Mouse (Mus musculus): Measurements from ENCODE around the gene Rasgef1b. TPM values are rescaled to one million over a fixed set of nuclear protein-coding genes. Genes with fewer than 3 reads are reported as not detected.

Gene Rasgef1b
- polyA plus RNA-seq, 1 experiment from 2014 or later: 33.9 TPM

- no peak for ATAC-seq
- TF ChIP-seq CTCF (IDR thresholded peaks at IDR 0.05) (no peak), EP300 (IDR thresholded peaks at IDR 0.05) (no peak)
- 91% methylated on average over 6 of the region's 6 CpGs for WGBS
These were observed 442.8 kb downstream of the Rasgef1b start for GRCm38 (mm10) chr5:99286024-99286423.

DNA sequence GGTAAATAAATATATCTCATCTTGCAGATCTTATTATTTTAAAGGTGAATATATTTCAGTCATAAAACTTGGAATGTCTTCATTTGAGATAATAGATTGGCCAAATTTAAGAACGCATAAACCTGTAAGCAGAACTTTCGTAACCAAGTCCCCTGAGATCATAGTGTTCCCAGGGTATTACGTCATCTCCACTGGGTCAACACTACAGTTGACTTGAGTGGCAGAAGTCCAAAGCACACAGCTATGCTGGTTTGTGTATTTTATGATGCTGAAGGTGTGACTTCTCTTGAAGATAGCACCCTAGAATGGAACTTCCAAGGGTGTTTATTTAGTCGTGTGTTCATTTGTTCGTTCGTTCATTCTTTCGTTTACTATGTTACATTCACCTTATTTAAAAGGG, 444.5 kb downstream of the Rasgef1b start:
- TF ChIP-seq EP300 (IDR thresholded peaks at IDR 0.05): peak; percentile 100
- TF ChIP-seq CTCF (IDR thresholded peaks at IDR 0.05): no peak
- ATAC-seq: peak; percentile 91

More at GRCm38 (mm10) chr5:99286024-99286423, 442.8 kb downstream of the Rasgef1b start:
- H3K27me3 ChIP-seq (replicated peaks; ENCODE audit: insufficient read depth, low read length): no peaks in the 10 kb centered on the region
- H3K4me3 ChIP-seq (ENCODE audit: low read depth, low read length): no peak overlapping the region
- H3K9me3 ChIP-seq (ENCODE audit: low read length): no peaks in the 10 kb centered on the region
- H3K27ac ChIP-seq (ENCODE audit: low read length): no peak overlapping the region
- peaks cover 13% of the 10 kb centered on the region; the same call in 1 of the 2 replicates for H3K4me1 ChIP-seq (ENCODE audit: insufficient read depth, low read depth, low read length)
- no peak overlapping the region for H3K4me2 ChIP-seq (replicated peaks; ENCODE audit: low read depth, low read length)
- H3K36me3 ChIP-seq (ENCODE audit: insufficient read depth, low read length): no peaks in the 10 kb centered on the region
- H3K9ac ChIP-seq (replicated peaks; ENCODE audit: low read depth): no peak overlapping the region
- DNase-seq (ENCODE audit: low spot score): no peak

DNA sequence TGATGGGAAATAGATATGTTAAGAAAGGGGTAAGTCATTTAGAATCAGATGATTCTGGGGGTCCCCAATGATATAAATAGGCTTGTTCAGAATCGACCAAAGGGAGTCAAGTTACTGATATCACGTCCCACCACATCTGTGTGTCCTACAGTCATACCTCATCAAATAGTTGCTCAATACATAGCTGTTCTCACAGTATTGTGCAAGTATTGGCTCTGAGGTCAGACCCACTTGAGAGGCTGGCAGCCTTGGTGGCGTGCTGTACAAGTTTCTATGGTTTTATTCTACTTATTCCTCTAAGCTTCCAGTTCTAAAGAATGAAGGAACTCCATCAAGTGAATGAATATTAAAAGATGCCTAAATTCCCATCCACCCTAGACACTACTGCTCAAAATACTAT, 445.2 kb downstream of the Rasgef1b start:
- ATAC-seq: peak; percentile 83
- no peak overlapping the region for H3K4me3 ChIP-seq (ENCODE audit: low read depth, low read length)
- no peak overlapping the region for H3K4me2 ChIP-seq (replicated peaks; ENCODE audit: low read depth, low read length)
- TF ChIP-seq CTCF (IDR thresholded peaks at IDR 0.05): no peak
- peak; percentile 96 for TF ChIP-seq EP300 (IDR thresholded peaks at IDR 0.05)
- H3K9me3 ChIP-seq (ENCODE audit: low read length): no peaks in the 10 kb centered on the region
- H3K36me3 ChIP-seq (ENCODE audit: insufficient read depth, low read length): no peaks in the 10 kb centered on the region
- H3K27ac ChIP-seq (ENCODE audit: low read length): peak overlapping the region; percentile 68
- peak; percentile 90 for DNase-seq (ENCODE audit: low spot score)
- no peak overlapping the region for H3K9ac ChIP-seq (replicated peaks; ENCODE audit: low read depth)
- peaks cover 13% of the 10 kb centered on the region; the same call in 1 of the 2 replicates for H3K4me1 ChIP-seq (ENCODE audit: insufficient read depth, low read depth, low read length)
- WGBS: 24% methylated on average over 3 of the region's 3 CpGs
- no peaks in the 10 kb centered on the region for H3K27me3 ChIP-seq (replicated peaks; ENCODE audit: insufficient read depth, low read length)

More for the DNA sequence above, 444.5 kb downstream of the Rasgef1b start:
- Histone ChIP-seq H3K27ac (ENCODE audit: low read length) (peak overlapping the region; percentile 68), H3K9ac (replicated peaks; ENCODE audit: low read depth) (no peak overlapping the region), H3K9me3 (ENCODE audit: low read length) (no peaks in the 10 kb centered on the region), H3K4me3 (ENCODE audit: low read depth, low read length) (no peak overlapping the region), H3K4me1 (ENCODE audit: insufficient read depth, low read depth, low read length) (peaks cover 13% of the 10 kb centered on the region; the same call in 1 of the 2 replicates), H3K36me3 (ENCODE audit: insufficient read depth, low read length) (no peaks in the 10 kb centered on the region), H3K27me3 (replicated peaks; ENCODE audit: insufficient read depth, low read length) (no peaks in the 10 kb centered on the region), H3K4me2 (replicated peaks; ENCODE audit: low read depth, low read length) (no peak overlapping the region)
- WGBS: 43% methylated on average over 7 of the region's 7 CpGs
- peak; percentile 97 for DNase-seq (ENCODE audit: low spot score)

DNA sequence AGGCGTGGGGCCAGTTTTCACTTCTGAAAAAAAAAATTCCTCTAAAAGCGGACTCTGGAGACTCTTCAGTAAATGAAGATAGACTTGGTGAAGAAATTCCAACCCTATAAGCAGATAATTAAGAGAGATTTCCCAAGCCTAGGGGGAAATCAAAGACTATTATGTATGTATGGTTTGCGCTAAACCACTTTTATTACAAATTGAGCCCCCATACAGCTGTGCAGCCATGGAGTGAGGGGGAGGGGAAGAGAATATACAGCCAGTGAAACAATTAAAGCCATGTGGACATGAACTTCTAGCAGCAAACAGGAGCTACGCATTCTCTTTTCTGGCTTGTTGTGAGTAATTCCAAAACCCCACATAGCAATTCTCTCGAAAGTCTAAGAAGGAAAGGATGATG, 448.3 kb downstream of the Rasgef1b start:
- DNase-seq (ENCODE audit: low spot score) (peak; percentile 43), ATAC-seq (no peak)
- no peaks in the 10 kb centered on the region for H3K36me3 ChIP-seq (ENCODE audit: insufficient read depth, low read length)
- no peak overlapping the region for H3K4me2 ChIP-seq (replicated peaks; ENCODE audit: low read depth, low read length)
- H3K9me3 ChIP-seq (ENCODE audit: low read length): no peaks in the 10 kb centered on the region
- H3K4me3 ChIP-seq (ENCODE audit: low read depth, low read length): no peak overlapping the region
- TF ChIP-seq CTCF (IDR thresholded peaks at IDR 0.05) (no peak), EP300 (IDR thresholded peaks at IDR 0.05) (no peak)
- peaks cover 10% of the 10 kb centered on the region; the same call in 1 of the 2 replicates for H3K4me1 ChIP-seq (ENCODE audit: insufficient read depth, low read depth, low read length)
- H3K27me3 ChIP-seq (replicated peaks; ENCODE audit: insufficient read depth, low read length): no peaks in the 10 kb centered on the region
- 69% methylated on average over 5 of the region's 5 CpGs for WGBS
- no peak overlapping the region; the same call in 1 of the 2 replicates for H3K27ac ChIP-seq (ENCODE audit: low read length)
- H3K9ac ChIP-seq (replicated peaks; ENCODE audit: low read depth): no peak overlapping the region

DNA sequence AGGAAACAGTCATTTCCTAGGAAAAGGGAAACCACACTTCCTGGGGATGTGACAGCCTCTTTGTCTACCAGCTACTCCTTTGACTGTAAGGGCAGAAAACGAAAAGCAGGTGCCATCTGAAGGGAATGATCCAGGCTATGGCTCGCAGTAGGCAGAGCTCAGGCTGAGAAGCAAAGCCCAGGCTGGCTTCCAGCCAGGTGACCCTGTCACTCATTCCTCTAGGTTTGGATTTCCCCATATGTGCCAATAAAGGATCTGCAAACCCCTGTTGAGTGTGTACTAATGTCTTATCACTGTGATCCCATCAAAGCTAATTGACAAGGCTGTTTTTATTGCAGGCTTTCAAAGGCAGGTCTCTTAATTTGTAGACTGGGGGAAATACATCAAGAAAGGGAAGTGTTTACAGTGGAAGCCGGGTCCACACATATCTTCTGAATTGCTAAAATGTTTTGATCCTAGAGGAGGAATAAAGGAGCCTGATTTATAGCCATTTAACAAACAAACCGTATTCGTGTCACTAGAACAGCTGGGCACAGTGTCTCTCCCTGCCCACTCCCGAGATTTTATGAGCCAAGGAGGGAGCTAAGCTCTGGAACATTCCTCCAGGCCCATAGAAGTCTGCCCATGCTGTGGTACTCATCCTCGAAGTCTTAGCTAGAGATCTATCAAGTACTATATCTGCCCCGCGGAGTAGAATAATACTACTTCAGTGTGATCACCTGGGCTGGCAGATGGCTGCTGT, 449.7 kb downstream of the Rasgef1b start:
- Histone ChIP-seq H3K4me2 (replicated peaks; ENCODE audit: low read depth, low read length) (no peak overlapping the region), H3K4me3 (ENCODE audit: low read depth, low read length) (no peak overlapping the region), H3K9me3 (ENCODE audit: low read length) (no peaks in the 10 kb centered on the region), H3K4me1 (ENCODE audit: insufficient read depth, low read depth, low read length) (peaks cover 4% of the 10 kb centered on the region; the same call in 1 of the 2 replicates), H3K36me3 (ENCODE audit: insufficient read depth, low read length) (no peaks in the 10 kb centered on the region), H3K9ac (replicated peaks; ENCODE audit: low read depth) (no peak overlapping the region), H3K27ac (ENCODE audit: low read length) (no peak overlapping the region), H3K27me3 (replicated peaks; ENCODE audit: insufficient read depth, low read length) (no peaks in the 10 kb centered on the region)
- ATAC-seq: no peak
- 53% methylated on average over 9 of the region's 9 CpGs for WGBS
- DNase-seq (ENCODE audit: low spot score): no peak
- no peak for TF ChIP-seq CTCF (IDR thresholded peaks at IDR 0.05)

DNA sequence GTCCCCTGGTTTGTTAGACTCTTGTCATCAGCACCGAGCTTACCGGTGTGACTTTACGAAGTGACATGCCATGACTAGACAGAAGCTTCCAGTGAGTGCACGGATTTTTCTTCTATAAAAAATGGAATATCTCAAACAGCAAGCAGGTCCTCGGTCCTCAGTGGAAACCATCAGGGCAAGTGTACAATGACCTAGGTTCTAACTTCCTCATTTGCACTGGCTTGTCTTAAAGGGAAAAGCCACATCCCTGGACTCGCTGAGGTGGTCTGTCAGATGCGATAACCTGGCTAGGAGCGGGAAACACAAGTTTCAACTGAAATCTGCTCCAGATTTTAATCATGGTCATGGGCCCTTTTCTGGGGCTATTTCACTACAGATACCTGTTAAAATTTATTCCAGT, 450.5 kb downstream of the Rasgef1b start:
- no peaks in the 10 kb centered on the region for H3K27me3 ChIP-seq (replicated peaks; ENCODE audit: insufficient read depth, low read length)
- no peak overlapping the region for H3K4me2 ChIP-seq (replicated peaks; ENCODE audit: low read depth, low read length)
- 88% methylated on average over 8 of the region's 8 CpGs for WGBS
- TF ChIP-seq EP300 (IDR thresholded peaks at IDR 0.05) (no peak), CTCF (IDR thresholded peaks at IDR 0.05) (no peak)
- H3K9me3 ChIP-seq (ENCODE audit: low read length): no peaks in the 10 kb centered on the region
- no peaks in the 10 kb centered on the region; the same call in 1 of the 2 replicates for H3K4me1 ChIP-seq (ENCODE audit: insufficient read depth, low read depth, low read length)
- ATAC-seq: no peak
- H3K36me3 ChIP-seq (ENCODE audit: insufficient read depth, low read length): no peaks in the 10 kb centered on the region
- H3K27ac ChIP-seq (ENCODE audit: low read length): no peak overlapping the region
- no peak overlapping the region for H3K4me3 ChIP-seq (ENCODE audit: low read depth, low read length)
- no peak for DNase-seq (ENCODE audit: low spot score)
- no peak overlapping the region for H3K9ac ChIP-seq (replicated peaks; ENCODE audit: low read depth)

All from lung, postnatal 0 days (tissue).